Mouse (Mus musculus): ENCODE measurements at regions not wholly inside any gene's neighbourhood (a gene's known extent, or its start where the extent isn't known, plus 50 kb on each side); places are given as distances from the start of the nearest gene placed in this dataset.

- no peak for DNase-seq
These were observed 62.0 kb upstream of the Rtl1 start for GRCm38 (mm10) chr12:109662179-109662578.

GRCm38 (mm10) chr12:109674766-109675165 is 74.6 kb upstream of the Rtl1 start:
- DNase-seq: no peak

GRCm38 (mm10) chr12:109694046-109694445 is 93.9 kb upstream of the Rtl1 start:
- no peak for DNase-seq

DNA sequence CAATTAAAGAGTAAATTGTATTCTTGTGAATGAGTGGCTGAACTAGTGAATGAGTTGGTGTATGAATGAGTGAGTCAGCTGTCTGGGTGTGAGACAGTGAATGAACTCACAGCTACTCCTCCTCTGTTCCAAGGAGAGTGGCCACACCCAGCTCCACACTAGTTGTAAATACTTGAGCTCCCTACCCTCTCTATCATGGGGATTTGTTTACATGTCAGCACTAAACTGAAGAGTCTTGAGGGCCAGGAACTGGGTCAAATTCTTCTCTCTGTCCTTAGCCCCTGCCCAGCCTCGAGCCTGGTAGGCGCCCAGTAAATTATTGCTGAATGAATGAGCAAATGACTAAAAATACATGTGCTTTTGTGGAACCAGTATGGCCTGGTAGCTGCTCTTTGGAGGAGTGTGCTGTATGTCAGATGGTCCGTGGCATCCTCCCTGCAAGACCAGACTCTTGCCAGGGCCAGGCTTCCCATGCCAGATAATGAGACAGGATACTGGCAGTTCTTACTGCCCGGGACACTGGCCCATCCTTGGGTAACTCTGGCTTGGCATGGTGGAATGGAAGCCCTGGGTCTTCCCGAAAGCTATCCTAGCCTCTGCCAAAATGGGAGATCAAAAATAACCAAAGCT is 94.8 kb upstream of the Rtl1 start:
- no peak for DNase-seq

DNA sequence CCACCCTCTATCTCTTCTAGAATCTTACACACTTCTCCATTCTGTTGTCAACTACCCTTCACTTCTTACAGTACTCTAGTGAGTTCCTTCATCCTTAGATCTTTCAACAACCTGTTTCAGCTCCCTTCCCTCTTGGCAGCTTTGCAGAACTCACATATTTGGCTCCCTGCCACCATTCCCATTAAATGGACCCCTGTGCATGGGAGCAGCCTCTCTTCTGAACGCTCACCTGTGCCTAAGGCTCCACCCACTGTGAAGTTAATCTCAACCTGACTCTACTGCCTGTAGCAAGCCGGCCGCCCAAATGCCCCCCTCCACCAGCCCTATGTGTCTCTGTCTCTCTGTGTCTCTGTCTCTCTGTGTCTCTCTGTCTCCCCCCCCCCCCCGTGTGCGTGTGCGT is 106.7 kb upstream of the Rtl1 start:
- DNase-seq: no peak

DNA sequence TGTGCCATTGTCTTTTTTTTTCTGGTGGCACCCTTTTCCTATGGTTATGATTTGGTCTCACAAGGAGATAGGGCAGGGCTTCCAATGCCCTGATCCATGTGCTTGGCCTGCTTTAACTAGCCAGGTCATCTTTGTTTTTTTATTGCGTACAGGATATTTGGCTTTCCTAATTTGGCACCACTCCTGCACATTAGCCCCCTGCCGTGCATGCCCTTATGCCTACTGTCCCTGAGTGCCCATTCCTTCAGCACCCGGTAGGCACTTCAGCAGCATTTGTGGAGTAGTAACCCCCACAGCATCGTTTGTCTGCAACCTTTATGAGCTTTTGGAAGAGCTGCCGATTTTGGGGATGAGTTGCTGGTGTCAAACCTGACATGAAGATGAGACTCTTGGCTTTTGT is 109.5 kb upstream of the Rtl1 start:
- no peak for DNase-seq

DNA sequence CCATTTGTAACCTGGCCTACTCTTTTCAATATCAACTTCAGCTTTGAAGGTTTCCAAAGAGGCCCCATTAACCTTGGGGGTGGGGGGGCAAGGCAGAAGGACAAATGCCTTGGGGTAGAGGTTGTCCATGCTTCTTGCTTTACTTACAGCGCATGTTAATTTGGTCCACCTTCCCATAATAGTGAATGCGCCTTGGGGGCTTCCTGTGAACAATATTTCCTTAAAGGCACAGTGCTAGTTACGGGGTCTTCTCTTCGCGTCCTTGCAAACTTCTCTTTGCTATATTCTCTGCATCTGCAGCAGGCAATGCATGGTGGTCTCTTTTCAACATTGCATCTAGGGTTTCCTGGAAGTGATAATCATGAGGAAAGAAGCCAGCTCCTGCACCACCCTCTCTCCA is 111.3 kb upstream of the Rtl1 start:
- DNase-seq: no peak

DNA sequence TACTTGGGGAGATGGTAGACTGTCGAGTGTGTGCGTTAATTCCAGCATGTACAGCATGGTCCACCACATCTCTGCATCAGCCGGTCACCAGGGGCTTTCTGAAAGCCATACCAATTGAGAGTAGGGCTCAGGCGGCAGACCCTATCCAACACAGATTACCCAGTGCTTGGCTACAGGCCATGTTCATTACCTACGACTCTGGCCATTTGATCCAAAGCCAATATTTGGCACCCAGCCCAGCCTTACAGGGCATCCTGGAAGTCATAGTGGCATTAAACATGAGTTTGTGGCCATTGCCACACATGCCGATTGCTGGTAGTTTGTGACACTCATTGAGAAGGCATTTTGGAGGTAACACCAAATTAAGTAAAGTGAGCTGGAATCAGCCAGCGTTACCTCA is 111.8 kb upstream of the Rtl1 start:
- no peak for DNase-seq

DNA sequence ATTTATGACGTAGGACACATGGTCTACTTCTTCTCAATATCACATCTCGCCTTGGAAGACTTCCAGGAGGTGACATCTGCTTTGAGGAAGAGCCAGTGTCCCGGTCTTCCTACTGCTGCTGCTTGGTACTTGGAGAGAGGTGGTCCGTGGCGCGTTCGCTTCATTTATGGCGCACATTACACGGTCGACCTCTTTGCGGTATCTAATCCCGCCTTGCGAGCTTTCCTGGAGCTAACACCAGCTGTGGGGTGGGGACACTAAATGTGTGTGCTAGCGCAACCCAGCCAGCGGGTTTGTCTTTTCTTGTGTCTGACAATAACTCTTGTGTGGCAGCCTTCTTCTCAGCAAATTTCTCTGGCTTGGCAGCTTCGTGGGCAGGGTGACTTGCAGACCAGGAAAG is 112.3 kb upstream of the Rtl1 start:
- no peak for DNase-seq

- no peak for DNase-seq
These were observed 112.9 kb upstream of the Rtl1 start for GRCm38 (mm10) chr12:109713041-109713440.

- DNase-seq: no peak
These were observed 113.9 kb upstream of the Rtl1 start for GRCm38 (mm10) chr12:109714061-109714460.

GRCm38 (mm10) chr12:109716991-109717390 is 116.9 kb upstream of the Rtl1 start:
- no peak for DNase-seq

GRCm38 (mm10) chr12:109718036-109718435 is 117.9 kb upstream of the Rtl1 start:
- no peak for DNase-seq

DNA sequence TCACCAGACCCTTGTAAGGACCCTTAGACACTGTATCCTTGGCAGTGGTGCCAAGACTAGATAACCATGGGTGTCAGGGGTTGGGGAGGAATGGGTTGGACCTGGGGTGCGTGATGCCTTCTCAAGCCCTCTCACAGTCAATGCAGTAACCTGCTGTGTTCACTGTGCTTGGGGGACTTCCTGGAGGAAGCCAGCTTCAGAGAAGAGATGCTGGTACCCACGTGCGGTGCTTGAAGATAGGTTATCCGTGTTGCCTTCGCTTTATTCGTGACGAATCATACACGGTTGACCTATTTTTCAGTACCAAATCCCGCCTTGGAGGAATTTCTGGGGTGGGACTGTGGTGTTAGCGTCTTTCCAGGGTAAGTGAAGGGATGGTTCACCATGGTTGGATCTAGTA is 138.1 kb upstream of the Rtl1 start:
- no peak for DNase-seq

DNA sequence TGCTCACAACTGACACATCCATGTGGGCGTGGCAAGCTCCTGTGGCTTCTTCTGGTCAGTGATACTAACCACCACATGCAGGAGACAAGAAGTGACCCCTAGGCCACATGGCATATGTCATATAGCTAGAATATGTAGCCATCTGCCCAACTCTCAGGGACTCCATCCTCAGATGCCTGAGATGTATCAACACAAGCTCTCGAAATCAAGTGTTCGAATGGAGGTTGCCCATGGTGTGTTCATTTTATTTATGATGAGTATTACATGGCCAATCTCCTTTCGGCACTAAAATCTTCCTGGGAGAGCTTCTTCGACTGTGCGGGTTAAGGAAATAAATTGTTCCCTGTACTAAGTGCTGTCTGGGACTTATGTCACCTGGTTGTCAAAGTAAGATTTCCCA is 138.8 kb upstream of the Rtl1 start:
- no peak for DNase-seq

DNA sequence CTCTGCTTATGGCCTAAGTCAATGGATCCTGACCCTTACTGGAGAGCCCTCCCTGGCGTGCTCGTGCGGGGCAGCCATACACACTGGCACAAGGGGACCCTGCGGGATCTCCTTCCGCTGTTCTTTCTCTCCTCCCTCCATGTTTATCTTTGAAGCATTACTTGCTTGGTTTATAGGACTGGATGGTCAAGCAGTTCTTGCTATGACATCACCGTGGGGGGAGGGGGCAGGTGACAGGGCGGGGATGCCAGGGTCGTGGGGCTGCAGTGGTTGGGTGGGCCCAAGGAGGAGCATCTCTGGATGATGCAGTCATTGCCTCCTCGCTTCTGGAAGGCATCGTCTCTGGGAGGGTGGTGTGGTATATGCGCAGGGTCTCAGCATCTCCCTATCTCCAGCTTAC is 142.4 kb upstream of the Rtl1 start:
- no peak for DNase-seq

DNA sequence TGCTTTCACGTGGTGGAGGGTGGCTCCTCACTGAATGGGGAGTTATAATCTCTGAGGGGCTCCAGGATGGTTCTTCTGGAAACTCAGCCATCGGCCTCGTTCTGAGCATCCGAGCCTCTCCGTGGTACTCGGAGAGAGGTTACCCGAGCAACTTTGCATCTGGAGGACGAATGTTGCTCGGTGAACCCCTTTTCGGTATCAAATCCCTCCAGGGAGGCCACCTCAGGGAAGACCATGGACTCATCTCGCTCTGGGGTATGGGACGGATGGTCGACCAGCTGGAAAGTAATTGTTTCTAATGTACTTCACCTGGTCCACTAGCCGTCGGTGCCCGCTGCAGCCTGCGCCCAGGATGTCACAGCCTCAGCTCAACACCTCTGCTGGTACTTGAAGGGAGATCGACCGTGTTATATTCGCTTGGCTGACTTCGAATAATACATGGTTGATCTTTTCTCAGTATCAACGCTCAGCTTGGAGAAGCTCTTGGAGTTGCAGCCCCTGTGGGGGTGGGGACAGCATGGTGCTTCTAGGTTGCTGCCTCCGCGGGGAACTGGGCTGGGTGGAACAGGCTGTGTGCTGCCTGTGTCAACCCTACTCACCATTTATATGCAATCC is 143.0 kb upstream of the Rtl1 start:
- no peak for DNase-seq

GRCm38 (mm10) chr12:109744186-109744585 is 144.1 kb upstream of the Rtl1 start:
- DNase-seq: no peak

DNA sequence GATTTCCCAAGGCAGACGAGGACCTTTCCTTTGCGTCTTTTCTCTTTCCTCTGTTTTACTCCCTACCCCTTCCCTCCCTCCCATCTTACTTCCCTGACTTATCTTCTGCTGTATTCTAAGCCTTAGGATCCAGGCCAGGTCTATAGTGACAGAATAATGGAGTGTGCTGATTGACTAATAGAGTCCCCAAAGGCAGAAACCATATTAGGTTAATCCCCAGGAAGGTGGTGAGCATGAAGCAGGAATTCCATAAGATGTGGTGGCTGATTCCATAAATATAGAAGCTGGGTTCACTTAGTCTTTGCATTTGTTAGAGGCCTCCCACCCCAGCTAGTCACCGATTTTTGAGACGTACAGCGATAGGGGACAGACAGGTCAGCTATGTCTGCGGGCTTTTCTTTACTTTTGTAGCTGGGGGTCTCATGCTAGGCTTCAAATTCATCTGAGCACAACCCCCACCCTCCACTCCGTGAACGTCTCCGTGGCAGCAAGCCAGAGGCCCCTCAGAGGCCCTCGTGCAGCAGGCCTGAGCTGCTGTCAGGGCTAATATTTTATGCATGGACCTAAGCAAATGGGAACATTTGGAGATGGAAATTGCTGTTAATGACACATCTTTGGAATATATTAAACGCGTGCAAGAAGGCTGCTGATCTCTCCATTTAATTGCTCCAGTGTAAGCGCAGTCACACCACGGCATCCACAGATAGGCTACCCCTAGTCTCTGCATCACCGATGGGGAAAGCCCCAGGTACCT is 145.8 kb upstream of the Rtl1 start:
- DNase-seq: no peak

- no peak for DNase-seq
These were observed 147.1 kb upstream of the Rtl1 start for GRCm38 (mm10) chr12:109747201-109747600.

DNA sequence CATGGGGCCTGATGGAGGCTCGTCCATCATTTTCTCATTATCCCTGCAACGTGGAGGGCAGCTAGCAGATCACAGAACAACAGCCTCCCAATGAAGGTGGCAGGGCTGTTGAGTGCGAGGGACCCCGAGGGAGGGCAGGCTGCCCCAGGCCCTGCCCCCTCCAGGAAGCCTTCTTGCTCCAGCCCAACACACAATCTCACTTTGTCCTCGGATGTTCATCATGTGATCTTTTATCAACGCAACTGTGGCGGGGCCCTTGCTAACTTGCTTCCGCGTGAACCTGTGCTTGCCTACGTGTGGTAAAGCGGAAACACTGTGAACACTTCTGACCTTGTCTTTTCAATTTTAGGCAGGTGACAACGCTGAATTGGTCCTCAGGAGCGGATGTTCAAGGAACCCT is 147.6 kb upstream of the Rtl1 start:
- no peak for DNase-seq

- no peak for DNase-seq
These were observed 148.4 kb upstream of the Rtl1 start for GRCm38 (mm10) chr12:109748326-109749059.

- no peak for DNase-seq
These were observed 149.1 kb upstream of the Rtl1 start for GRCm38 (mm10) chr12:109749256-109749655.

Data from thymus, postnatal 25 days (tissue).